Mouse (Mus musculus) liver, postnatal 0 days (tissue): ENCODE data around the gene A830031A19Rik.

Source experiments
- CTCF ChIP-seq: sonication (generic); IDR thresholded peaks from 2 replicates; pipeline ENCODE4 v1.5.1; 2016; ENCODE audit warnings: antibody characterized with exemption, low read depth
- EP300 ChIP-seq: IDR thresholded peaks from 2 replicates; pipeline ENCODE4 v1.6.1; 2016; ENCODE audit warnings: antibody characterized with exemption, low read depth, mild to moderate bottlenecking

GRCm38 (mm10) chr11:24077795-24078705 lies 3.2 kb upstream of the A830031A19Rik start, which contains the start of gene Bcl11a:
- no peak for TF ChIP-seq CTCF
- no peak for TF ChIP-seq EP300
